Mouse (Mus musculus) spleen, adult 10 weeks (tissue): Measurements from ENCODE around the gene Pced1b. TPM values are rescaled to one million over a fixed set of nuclear protein-coding genes. Genes with fewer than 3 reads are reported as not detected.

Source experiments
- polyA plus RNA-seq: library from polyadenylated mRNA; stranded (reverse); fragments of 350-450 nt; fragmentation: Illumina TruSeq; extraction: RNeasy Lipid Tissue Mini Kit (QIAGEN cat#74804); gene quantifications from one replicate; pipeline ENCODE4 v1.2.3, GENCODE M21; 2015; ENCODE audit warnings: low replicate concordance; ENCODE audit not compliant: insufficient read depth

The Pced1b gene
- 34.5 TPM for polyA plus RNA-seq

DNA sequence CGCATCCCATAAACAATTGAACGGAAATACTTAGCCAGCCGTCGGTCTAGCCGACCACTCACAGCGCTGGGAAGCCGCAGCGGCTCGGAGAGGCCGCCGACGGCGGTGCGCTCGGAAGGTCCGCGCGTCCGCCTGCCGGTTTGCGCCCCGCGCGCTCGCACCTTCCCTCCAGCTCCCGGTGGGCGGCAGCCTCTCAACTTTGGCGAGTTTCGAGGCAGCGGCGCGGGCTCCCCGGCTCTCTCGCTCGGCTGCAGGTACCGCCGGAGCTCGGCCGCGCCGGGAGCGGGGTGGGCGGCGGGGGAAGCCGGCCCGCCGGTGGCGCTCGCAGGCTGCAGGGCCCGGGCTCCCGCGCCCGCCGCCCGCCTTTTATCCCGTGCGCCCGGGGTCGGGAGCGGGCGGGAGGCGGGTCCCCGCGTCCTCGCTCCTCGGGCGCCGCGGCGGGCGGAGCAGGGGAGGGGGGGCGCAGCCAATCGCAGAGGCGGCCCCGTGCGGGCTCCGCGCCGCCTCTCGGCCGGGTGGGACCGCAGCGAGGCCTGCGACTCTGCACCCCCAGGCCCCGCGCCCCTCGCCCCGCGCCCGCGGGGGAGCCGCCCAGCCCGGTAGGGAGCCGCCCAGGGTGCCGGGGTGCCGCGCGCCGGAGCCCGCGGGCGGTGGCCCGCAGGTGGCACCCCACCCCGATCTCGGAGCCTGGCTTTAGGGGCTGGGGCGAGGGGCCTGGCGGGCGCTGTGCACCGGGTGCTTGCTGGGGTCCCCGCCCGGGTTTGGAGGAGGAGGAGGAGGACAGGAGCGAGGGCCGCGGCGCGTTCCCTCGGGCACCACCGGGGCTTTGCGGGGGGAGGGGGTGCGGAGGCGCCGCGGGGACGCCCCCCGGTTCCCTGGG lies at the start of gene Pced1b, which contains the start of gene Amigo2:
Gene Pced1b, plus strand, starts transcription at position 197 of the 880 bp plus-strand sequence.
Gene Amigo2, minus strand, starts transcription at position 377 of the 880 bp plus-strand sequence.

Other genes starting within 250 kb of the Pced1b start
- 0.21 TPM for gene Slc38a4, start 191.2 kb upstream of the Pced1b start, polyA plus RNA-seq
- gene Amigo2, start 180 bp downstream of the Pced1b start, polyA plus RNA-seq: 12.7 TPM